Mouse (Mus musculus): ENCODE measurements around the gene Omt2a.
"Not testable (repeated sequence)": the region's sequence is repeated elsewhere in the genome, so short reads cannot be mapped to it uniquely, and the experiment has no call there.

Gene Omt2a

DNA sequence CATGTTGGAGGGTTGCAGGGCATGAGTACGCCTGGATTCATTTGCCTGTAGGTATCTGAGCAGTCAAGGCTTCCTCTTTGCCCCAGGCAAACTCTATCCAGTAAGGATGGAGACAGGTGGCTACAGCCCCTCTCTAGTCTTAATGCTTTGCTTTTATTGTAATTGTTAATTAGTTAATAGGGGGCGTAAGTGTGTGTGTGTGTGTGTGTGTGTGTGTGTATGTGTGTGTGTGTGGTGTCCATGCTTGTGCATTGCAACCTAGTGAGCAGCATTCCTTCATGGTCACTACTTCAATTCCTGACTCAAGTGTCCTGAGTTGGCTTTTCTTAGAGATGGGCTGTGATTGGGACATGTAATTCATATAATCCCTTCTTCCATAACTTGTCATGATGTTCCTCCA lies at the start of gene Omt2a:
TSS of gene Omt2a (minus strand) at position 101 of the 400 bp plus-strand sequence.
- no peak for DNase-seq

DNA sequence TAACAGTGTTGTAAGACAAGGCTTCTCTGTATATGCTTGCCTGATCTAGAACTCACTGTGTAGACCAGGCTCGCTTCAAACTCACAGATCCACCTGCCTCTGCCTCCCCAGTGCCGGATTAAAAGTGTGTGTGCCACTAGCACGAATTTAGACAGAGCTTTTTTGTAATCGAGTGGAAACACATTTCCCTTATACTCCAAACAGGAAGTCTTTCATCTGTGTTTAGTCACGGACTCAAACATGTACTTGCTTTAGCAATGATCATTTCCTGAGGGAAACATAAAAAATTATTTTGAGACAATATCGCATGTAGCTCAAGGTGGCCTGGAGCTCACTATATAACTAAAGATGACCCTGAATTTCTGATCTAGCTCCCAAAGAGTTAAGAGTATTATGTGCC lies 48.8 kb upstream of the Omt2a start:
- DNase-seq, result no peak

DNA sequence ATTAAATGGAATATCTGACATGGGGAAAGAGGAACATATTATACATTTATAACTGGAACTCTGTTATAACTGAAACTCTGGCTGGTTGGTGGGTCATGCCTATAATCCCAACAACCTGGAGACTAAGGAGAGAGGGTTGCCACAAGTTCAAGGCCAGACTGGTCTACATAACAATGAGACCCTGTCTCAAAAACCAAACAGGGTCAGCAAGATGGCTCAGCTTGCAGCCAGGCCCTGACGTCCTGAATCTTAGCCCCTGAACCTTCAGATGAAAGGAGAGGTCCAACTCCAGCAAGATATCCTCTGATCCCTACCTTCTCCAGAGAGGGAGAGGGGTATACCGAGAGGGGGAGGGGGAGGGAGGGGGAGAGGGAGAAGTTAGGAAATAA lies 45.9 kb upstream of the Omt2a start:
- DNase-seq, result no peak

DNA sequence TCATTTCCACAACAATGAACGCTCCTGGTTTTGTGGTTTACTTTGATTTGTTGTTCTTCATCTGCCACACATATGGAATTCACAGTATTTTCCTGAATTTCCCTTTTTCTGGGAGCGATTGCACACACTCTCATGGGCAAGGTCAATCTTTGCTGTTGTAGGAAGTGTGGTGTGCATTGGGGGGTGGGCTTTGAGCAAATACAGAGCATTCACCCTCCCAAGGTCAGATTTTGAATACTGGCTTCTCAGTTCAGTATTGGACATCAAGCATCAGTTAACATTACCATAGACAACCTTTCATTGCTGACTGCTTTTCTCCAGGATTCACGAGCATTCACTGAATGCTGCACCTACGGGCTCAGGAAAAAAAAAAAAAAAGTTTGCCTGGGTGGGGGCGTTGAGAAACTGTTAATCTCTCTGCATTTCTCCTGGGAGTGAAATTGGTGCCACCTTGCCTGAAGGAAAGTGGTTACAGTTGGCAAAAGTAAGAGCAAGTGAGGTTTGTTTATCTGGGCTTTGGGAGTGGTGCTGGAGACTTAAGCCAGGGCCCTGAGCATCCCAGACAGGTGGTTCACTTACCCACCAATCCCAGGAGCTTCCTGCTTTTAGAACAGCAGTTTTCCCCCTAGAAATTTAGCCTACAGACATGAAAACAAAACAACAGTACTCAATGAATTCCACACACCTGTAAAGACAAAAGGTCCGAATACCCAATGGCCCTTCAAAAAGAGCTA lies 45.3 kb upstream of the Omt2a start:
- DNase-seq, result no peak

DNA sequence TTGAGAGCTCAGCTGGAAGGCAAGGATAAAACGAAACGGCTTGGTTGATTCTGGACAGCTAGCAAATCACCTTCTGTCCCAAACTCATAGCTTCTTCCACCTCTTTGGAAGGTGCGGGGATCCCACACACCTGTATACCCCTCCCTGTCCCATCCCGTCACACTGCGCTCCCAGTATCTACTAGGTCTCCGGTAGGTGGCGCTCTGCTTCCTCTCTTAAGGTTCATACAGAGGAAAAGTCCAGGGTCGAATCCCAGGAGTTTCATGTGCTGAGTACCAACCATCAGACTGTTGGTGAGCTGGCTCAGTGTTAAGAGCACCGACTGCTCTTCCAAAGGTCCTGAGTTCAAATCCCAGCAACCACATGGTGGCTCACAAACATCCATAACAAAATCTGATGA lies 43.5 kb upstream of the Omt2a start:
- DNase-seq, result peak; percentile 28

DNA sequence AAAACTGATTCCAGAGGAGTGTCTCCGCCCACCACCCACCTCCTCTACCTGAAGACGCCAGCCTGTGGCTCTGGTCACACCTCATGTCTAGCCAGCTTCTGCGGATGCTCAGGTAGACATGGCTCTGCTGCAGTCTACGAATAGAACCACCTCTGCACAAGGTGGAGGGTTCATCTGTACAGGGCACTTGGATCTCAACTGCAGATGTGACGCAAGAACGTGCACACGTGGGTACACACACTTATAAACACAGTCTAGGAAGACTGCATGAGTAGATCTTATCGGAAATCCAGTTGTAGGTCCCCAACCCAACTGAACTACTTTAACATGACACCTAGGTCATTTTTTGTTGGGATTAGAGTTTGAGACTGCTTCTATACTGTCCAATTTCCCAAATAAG lies 41.0 kb upstream of the Omt2a start, which contains the start of gene Gsta2:
TSS of gene Gsta2 (minus strand) at position 178 of the 400 bp plus-strand sequence.
- DNase-seq, result no peak

DNA sequence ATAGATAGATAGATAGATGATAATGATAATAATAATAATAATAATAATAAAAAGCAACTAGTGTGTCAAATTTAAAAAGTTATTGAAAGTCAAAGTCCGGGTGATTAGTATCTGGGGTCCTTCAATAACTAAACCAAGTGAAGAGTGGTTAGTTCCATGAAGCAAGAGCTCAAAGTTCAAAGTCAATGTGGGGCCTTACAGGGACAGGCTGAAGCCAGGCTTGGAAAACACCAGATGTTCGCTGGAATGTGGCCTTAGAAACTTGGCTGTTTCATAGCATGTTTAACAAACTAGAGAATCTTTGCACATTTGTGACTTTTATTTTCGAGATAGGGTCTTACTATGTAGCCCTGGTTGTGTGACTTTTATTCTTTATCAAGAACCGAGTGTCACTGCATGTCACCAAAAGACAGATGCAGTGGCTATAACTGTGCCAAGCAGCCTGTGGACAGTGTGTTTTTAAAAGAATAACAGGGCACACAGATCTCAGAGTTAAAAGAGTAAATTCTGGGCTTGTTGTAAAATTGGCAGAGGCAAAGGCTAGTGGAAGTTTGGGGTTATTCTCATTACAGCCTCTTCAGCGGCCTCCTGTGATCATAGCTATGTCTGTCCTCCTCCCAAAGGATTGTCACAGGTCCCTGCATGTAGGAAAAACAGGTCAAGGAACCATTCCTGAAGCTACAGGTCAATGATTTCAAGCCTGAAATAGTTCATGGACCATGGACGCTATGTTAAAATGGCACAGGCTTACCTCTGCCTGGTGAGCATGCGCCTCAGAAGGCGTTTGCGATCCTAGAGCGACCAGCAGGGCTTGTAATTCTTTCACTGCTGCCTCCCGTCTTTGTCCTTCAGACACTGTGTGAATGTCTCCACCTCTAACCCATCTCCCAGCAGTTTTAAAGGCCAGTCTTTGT lies 40.3 kb upstream of the Omt2a start:
- DNase-seq, result no peak

DNA sequence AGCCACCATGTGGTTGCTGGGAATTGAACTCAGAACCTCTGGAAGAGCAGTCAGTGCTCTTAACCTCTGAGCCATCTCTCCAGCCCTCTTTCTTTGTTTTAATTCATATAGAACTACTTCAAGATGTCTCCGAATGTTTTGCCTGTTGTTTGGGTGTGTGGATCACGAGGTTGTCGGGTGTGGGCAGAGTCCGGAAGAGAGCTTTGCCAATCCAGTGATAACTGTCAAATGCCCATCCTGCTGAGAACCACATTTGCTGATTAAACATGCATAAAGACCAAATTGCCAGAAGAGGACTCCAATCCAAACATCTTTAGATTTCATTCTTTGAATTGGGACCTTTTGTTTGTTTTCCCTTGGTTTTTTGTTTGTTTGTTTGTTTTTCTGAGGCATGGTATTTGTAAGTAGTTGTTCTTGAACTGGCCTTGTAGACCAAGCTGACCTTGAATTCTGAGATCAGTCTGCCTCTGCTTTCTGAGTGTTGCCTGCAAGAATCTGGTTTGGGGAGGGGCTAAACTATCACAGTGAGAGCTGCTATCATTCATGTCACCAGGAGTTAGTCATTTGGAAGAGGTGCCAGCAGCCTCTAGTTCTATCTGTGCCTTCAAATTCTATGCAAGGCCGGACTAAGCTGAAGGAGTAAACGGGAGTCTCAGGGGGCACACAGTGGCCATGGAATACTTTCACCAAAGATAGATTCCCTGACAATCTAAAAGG lies 37.1 kb upstream of the Omt2a start:
- DNase-seq, result no peak

DNA sequence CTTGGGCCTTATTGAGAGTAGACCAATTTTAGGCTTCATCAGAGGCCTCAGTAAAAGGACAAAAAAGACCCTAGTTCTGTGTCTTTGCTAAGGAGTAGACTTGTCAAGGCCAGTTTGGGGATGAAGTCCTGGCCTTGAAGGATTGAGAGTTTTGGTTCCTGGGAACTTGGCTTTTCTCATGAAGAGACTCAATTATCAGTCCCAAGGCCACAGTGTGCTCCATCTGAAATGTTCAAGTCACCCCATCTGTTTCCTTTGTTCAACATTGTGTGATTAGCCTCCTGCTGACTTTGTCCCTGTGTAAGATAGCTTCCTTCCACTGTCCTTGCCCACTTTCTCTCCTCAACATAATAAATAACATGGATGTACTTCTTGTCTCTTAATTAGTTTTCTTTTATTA lies 35.4 kb upstream of the Omt2a start:
- not testable (repeated sequence) for DNase-seq

DNA sequence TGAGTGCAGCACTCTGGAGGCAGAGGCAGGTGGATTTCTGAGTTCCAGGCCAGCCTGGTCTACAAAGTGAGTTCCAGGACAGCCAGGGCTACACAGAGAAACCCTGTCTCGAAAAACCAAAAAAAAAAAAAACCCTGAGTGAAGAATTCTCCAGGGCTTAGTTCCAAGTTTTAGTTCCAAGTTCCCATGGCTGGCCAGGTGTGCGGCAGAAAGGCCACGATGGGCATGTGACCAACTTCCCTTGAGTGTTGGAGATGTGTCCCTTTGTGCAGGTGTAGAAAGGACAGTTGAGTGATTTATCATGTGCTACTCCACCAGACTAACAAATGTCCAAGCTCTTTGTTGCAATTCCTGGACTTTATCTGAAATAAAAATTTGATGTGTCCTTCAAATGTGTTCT lies 34.5 kb upstream of the Omt2a start:
- not testable (repeated sequence) for DNase-seq

DNA sequence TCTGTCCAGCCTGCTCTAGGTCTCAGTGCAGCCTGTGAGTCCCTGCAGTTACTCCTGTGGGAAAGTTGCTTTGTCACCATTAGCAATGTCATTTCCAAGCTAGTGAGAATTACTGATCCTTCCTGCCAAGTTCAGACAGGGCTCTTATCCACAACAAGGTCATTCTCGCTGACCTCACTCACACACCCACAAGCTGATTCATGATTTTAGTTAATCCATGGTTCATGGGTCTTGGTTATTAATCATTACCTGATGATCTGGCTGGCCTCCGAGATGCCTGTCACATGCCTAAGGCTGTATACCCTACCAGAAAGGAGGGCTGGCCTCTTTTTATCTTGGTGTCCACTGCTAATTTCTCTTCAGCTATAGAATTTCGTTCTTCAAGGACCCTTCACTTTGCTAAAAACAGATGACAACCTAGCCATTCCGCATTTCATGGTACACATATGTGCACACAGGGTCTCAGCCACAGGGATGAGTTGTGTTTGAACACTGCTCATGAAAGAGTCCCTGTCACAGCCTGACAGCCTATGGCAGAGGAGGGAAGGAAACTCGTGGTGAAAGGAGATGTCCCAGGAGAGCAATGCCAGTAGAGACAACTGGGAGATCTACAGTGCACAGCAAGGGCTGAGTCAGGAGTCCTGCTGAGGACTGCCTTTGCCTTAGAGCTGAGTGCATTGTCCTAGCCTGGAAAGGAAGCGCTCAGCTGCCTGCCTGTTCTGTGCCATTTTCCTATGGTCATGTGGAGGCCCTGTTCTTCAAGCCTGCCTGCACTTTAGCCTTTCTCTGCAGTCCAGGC lies 33.8 kb upstream of the Omt2a start:
- not testable (repeated sequence) for DNase-seq

DNA sequence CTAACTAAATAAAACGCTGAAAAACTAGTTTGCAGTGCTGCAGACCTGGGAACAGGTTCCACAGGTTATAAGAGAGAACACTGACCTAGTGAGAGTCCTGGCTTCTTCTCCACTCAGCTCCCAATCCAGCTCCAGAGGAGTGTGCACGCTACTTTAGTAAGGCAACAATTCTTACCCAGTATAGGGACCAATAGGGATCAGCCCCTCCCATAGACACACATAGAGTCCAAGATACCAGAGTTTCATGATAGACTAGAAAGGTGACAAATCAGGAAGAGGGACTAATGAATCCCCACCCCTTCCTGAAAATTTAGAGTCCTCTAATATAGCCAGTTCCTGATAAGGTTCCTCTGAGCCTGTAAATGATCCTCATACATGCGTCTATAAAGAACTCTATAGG lies 32.4 kb upstream of the Omt2a start:
- DNase-seq, result no peak

DNA sequence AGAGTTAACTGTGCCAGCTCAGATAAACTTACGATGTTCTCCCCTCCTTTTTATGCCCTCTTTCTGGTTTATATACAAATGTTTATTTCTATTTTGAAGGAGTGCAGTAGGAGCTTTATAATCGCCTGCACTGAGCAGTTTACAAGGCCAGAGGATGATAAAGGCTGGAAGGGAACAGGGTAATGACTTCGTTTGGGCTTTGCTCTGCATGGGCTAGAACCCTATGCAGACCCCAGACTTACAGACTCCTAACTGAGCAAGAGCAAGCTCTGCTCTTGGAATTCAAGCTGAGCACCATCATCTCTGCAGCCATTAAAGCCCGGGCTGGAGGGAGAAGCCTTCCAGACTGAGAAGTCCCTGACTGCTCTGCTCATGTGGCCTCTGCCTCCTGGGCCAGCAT lies 30.6 kb upstream of the Omt2a start:
- not testable (repeated sequence) for DNase-seq

DNA sequence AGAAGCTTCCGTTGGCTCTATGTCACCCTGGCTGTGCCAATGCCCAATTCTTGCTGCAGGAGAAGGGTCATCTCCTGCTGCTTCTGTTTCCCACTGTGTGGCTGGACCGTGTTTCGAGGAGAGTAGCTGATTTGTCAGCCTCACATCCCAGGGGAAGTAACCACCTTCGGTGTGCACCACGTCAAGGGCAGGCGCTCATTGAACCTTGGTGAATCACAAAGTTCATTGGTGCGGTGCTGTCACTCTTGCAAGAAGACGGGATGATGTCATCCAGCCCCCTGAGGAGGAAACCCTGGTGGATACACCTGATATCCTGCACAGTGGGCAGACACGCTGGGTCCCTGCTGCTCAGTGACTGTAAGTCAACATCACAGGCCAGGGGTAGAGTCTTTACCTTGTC lies 28.5 kb upstream of the Omt2a start:
- DNase-seq, result not testable (repeated sequence)

DNA sequence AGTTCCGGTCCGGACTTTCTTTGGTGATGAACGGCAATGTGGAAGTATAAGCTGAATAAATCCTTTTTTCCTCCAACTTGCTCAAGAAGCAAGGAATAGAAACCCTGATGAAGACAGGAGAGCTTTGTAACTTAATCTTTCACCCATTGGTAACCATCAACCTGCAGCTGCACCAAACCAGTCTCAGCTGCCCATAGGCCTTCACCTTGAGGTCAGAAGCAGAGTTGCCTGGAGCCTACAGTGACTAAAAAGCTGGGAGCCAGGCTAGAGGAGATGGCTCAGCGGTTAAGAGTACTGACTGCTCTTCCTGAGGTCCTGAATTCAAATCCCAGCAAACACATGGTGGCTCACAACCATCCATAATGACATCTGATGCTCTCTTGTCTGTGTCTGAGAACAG lies 27.9 kb upstream of the Omt2a start:
- DNase-seq, result not testable (repeated sequence)

DNA sequence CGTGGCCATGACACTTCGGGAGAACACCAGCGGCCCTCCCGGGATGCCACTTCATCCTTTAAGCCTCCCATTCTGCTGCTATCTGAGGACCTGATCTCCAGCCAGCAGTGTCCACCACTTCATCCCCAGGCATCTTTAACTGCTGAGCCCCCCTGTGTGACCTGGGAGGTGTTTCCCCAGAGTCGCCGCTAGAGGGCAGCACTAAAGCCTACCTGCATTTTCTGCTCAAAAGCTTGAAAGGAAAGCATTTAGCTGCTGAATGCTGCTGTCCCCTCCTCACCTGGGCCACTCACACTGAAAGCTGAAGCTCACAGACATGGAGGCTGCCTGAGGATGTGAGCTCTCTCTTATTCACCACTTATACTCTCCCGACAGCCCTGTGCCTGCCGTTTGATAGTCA lies 25.7 kb upstream of the Omt2a start:
- DNase-seq, result peak; percentile 5

DNA sequence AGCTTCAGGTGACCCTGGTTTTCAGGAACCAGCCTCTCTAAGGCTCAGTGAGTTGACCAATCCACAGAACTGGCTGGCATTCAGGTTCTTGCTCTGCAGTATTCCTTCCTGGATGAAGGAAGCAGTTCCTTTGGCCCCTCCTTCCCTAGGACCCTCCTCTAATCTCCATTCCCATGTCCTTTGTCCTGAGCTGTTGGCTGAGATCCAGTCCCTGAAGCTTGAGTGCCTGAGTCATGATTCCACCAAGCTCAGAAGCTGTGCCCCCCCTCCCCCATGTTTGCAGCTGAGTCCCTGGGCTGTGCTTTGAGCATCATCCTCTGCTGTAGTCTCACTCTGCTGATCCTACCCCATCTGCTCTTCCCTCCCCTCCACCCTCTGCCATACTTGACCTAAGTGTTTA lies 22.5 kb upstream of the Omt2a start:
- not testable (repeated sequence) for DNase-seq

DNA sequence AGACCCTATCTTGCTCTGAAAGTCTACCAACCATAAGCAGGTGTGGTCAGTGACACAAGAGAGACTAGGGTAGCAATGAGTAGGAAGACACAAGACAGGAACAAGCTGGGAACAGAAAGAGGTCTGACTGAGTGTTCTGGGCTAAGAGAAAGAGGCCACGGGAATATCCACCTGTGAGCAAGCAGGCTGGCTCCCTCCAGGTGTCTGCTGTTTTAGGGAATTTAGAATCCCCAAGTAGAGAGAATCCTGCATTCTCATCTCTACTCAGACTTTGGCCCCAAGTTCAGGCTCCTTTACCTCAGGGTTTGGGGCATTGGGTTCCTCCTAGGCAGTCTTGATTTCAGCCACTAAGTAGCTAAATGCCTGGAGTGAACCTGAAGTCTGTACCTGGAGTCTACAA lies 12.7 kb upstream of the Omt2a start, which contains the start of gene Omt2b:
TSS of gene Omt2b (plus strand) at position 301 of the 400 bp plus-strand sequence.
- DNase-seq, result not testable (repeated sequence)

DNA sequence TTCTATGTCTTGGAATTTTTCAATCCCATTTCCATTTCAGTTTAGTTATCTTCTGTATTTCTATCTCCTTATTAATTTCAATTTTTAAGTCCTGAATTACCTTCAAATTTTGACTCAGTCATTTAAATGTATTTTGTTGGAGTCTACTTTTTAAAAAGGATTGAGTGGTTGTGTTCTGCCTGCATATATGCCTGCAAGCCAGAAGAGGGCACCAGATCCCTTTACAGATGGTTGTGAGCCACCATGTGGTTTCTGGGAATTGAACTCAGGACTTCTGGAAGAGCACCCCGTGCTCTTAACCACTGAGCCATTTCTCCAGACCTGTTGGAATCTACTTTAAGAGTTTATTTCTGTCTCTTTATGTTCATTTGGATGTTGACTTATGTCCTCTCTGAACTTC lies 4.9 kb upstream of the Omt2a start:
- no peak for DNase-seq

DNA sequence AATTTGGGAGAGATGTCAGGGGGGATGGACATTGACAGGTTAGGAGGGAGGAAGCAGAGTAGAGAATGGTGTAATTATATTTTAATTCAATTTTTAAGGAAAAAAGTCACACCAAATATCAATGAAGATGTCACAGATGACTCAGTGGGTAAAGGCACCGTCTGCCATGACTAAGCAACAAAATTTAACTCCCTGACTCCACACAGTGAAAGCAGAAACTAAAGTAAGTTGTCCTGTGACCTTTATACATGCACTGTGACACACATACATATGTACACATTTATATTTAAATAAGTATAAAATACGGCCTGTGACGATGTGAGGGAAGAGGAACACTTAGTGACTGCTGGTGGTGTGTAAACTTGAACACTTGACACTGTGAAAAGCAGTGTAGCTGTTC lies 6.5 kb downstream of the Omt2a start:
- not testable (repeated sequence) for DNase-seq

DNA sequence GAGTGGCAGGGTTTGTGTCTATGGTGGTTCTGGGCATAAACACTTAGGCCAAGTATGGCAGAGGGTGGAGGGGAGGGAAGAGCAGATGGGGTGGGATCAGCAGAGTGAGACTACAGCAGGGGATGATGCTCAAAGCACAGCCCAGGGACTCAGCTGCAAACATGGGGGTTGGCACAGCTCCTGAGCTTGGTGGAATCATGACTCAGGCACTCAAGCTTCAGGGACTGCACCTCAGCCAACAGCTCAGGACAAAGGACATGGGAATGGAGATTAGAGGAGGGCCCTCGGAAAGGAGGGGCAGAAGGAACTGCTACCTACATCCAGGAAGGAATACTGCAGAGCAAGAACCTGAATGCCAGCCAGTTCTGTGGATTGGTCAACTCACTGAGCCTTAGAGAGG lies 15.5 kb downstream of the Omt2a start:
- not testable (repeated sequence) for DNase-seq

DNA sequence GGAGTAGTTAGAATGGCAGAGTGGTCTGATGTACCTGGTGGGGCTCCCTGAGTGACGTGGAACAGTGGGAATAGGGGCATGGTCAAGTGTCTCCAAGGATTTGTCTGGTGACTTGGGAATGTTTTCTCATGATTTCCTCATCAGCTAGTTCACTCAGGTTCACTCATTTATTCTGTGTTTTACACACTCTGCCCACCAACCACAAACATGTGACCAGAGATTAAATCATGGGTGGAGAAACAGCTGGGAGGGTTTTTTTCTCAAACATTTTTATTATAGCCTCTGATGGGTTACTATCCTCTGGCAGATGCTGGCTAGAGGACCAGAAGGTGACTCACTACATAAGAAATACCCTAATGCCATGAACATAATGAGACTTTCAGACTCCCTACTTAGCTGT lies 16.4 kb downstream of the Omt2a start:
- DNase-seq, result no peak
